Mouse (Mus musculus): ENCODE measurements around the gene Prnp.

Gene Prnp

DNA sequence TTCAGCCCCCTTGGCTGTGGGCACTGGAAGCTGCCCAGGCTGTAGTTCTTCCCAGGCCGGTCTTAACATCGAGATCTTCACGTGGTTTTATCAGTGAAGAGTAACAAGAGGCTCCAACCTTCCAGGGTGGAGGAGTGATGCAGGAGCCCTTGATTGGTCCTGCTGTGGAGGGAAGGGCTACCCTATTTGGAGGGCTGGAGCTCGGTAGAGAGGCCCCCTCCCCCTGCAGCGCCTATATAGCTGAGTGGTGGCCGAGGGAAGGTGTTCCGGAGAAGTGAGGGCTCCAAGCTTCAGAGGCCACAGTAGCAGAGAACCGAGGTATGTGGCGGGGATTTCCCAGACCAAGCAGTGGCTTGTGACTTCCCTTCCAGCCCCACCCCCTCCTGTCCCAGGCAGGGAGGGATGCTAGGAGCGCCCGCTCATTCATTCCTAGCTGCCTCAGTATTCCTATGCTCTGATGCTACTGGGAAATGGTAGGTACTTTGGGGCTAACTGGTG, 40.9 kb downstream of the Prnp start, which contains the start of gene Prnd:
Prnd (plus strand) TSS at position 264 of the 498 bp plus-strand sequence.
- DNase-seq: peak; percentile 25

DNA sequence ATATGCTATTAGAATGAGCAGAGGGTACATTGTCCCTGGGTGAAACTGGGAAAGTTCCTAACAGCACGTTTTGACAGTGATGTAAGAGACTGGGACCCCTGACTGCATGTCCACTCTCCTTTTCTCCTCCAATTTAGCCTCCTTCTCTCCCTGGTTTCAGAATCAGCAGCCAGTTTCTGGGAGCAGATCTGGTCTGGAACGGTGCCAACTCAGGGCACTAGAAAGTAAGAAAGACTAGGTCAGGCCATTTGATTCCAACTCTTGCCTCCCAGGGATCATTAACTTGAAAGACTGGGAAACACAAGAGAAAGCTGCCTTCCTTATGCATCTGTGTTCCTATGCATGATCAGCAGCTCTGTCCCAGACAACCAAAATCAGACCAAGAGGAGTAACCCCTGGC, 42.7 kb downstream of the Prnp start:
- no peak for DNase-seq

DNA sequence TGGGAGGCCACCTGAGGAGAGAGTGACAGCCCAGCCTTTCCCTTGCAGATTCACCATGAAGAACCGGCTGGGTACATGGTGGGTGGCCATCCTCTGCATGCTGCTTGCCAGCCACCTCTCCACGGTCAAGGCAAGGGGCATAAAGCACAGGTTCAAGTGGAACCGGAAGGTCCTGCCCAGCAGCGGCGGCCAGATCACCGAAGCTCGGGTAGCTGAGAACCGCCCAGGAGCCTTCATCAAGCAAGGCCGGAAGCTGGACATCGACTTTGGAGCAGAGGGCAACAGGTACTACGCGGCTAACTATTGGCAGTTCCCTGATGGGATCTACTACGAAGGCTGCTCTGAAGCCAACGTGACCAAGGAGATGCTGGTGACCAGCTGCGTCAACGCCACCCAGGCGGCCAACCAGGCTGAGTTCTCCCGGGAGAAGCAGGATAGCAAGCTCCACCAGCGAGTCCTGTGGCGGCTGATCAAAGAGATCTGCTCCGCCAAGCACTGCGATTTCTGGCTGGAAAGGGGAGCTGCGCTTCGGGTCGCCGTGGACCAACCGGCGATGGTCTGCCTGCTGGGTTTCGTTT, 43.3 kb downstream of the Prnp start:
- DNase-seq: no peak

DNA sequence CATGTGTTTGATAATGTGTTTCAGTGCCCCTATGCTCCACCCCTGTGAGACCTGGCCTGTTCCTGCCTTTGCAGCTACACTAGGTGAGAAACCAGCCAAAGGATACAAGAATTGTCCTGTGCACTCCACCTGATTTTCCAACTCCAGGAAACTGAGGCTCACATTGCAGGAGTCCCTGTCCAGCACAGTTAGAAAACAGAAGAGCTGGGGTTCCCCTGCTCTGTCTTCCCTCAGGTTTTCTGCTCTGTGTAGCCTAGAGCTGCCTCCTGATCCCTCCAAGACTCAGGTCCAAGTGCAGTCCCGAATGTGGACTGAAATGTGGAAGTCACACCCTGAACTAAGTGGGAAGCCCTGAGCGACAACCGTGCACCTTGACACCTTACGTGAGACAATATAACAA, 44.0 kb downstream of the Prnp start:
- no peak for DNase-seq

DNA sequence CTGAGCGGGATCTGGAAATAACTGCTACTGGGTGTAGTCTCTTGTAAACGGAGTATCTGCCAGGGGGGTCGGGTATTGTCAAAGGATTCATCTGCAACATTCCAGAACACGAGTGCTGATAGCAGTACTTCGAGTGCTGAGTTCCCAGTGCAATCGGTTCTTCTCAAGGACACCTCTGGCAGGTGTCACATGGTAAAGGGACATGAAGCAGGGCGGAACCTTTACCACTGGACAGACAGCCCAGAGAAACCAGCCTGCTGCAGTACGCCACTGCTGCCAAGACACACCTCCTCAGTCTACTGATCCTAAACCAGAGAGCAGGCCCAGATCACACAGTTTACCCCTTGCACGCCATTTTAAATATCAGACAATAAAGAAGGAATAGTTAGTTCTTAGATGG, 45.1 kb downstream of the Prnp start:
- DNase-seq: no peak

DNA sequence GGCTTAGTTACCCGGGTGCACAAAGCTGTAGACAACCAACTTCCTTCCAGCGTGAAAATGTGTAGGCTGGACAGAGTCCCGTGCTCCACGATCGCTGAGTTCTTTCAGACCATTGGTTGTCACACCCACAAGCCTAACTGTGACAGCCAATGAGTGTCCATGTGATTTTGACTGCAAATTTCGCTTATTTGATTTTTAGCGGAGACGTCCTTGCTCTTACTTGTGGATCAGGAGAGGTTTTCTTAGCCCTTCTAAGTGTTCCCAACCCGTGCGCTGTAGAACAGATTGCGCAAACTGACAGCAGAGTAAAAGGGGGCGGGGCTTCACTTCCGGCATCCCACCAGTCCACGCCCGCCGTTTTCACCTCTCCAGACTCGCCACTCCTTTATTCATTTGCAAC, 45.5 kb downstream of the Prnp start:
- DNase-seq: peak; percentile 62

DNA sequence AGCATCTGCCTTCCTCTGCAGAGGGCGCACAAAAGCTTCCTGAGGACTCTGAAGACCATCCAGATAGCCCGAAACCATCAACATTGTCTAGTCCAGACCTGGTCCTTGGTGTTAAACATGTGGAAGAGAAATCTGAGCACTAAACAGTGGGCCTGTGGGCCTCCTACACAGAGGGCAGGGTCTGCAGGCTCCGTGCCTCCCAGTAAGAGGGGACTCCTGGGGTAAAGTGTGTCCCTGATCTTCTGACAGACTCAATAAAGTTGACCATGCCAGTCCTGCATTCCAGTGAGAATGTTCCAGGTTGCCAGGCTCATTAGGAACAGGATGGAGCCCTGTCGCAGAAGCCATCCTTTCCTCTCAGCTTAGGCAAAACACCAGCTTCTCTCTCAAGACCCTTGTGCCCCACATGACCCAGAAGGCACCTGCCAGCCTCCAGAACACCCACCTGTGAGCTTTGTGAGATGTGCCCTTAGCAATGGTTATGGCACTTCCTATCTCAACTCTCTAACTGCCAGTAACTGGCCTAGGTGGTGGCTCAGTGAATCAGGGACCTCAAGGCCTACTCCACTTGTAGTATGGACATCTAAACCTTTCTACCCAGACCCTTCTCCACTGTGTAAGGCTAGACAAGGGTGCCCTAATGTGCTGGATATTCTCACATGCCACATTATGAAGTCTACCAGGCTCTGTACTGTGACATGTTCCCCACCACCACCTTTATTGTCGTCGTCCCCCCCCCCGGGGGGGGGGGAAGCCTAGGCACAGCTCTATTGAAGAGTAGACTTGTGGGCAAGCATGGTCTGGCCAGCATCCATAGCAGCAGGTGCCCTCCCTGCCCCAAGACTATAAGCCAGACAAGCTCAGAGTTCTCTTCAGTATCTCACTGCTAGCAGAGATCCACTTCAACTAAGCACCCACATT, 46.9 kb downstream of the Prnp start:
- DNase-seq: no peak

DNA sequence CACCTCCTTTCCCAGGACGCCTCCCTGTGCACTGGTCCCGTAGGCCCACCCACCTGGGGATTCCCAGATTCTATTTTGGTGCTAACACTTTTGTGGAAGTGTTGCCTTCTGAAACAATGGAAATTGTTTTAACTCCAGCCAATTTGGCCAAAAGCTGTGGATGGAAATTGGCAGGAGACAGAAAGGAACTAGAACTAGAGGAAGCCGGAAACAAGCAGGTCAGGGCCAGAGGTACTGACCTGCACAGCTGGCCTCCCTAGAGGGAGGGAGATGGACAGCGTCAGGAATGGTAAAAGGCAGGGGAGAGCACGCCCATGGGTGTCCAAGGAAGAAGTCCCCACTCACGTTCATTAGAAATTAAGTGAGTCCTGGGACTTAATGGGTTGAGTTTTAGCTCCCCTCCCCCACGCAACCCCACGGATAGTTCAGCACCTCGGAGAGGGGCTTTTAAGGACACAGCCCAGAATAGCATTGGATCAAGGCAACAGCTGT, 48.0 kb downstream of the Prnp start:
- DNase-seq: no peak

DNA sequence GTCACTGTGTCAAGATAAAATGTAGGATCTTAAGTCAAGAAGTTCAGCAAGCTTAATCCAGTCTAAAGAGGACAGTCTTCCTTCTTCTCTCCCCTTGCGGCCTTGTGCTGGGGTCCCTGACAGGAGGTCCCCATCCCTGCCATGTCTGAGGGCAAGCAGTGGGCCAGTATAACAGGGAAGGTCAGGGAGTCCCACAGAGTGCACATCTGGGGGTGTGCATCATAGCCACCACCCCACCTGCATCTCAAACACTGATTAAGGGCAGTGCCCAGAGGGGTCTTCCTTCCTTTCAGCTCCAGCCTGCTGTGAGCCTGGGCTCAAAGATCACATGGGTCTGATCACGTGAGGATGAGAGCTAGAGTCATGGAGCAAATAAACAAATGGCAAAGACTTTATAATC, 51.9 kb downstream of the Prnp start:
- DNase-seq: no peak

DNA sequence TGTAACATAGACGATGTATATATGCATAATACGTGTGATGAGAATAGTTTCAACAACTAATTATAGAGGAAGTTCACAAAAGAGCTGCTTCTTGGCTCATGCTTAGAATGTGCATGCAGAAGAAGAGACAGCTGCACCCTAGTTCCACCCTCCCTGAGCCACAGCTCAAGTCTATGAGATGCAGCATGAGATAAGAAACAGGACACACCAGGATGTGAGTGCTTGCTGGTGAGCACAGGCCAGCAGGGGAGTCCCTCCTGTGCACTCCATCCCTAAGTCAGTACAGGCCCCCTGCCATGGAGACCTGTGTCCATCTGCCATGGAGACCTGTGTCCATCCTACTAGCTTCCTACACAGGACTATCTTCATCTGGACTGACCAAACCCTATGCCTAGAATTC, 60.9 kb downstream of the Prnp start:
- DNase-seq: no peak

DNA sequence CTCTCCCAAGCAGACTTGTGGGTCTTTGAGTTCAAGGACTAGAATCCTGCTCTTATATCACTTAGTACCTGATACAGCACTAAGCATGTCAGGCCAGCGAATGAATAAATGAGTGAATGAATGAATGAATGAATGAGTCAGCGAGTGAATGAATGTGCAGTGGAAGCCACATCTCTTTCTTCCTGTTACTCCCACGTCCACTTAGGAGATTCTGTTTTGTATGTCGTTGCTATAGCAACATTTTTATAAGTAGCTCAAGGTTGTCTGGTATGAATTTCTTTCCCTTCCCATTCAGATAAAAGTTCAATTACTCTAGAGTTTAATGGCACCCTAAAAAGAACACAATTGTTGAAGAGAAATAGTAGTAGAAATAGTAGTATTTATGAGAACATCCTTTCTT, 61.4 kb downstream of the Prnp start:
- DNase-seq: no peak

DNA sequence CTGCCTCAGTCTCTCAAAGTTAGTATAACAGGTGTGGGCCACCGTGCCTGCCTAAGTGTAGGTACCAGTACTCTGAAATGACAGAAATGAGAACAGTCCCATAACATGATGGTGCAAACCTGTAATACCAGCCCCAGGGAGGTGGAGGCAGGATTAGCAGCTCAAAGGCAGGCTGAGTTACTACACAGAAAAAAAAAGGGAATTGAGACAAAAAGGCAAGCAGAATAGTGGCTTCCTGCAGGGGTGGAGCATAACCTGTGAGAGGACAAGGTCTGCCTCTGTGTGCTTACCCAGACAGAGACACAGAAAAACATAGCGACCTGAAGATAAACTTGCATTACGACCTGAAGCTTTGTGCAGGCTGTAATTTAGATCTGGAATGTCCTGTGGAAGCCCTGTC, 66.9 kb downstream of the Prnp start:
- peak; percentile 1 for DNase-seq

DNA sequence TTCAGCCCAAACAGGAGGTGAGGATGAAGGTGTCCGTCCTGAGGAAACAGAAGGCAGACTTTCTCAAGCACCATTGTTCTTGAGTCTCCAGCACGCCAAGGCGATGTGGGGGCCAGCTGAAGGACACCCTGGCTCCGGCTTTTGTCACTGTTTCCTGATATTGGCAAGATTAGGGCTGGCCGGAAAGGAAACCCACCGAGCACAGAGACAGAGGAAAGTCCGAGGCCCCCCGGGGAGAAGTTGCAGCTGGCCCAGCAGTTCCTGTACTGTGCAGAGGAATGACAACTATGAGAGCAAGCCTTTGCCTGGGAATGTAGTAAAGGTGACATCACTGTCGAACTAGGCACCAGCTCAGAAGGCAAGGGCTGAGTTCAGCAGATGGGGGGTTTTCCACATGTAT, 71.1 kb downstream of the Prnp start:
- DNase-seq: peak; percentile 1

DNA sequence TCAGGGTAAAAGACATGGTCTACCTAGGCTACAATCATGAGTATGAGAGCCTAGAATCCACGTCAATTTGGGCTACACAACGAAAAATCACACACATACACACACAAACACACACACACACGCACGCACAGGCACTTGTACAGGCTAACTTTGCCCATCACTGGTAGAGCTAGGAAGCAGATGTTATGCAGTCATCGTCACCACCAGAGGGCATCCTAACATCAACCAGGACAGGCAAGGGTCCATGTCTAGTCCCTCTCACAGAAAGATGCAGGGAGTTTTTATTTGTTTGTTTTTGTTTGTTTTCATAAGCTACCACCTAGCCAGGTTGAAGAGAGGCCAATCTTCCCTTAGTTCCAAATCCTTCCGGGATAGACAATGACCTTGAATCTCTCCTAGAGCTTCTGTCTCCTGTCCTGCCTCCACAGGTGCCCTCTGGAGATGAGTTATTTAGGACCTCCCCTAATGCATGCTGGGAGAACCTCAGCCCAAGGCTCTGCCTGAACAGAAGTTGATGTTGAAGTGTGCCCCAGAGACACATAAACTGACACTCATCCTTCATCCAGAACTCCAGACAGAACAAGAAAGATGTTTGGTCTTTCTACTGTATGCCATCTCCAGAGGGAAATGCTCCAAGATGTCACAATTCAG, 72.9 kb downstream of the Prnp start:
- peak; percentile 74 for DNase-seq

DNA sequence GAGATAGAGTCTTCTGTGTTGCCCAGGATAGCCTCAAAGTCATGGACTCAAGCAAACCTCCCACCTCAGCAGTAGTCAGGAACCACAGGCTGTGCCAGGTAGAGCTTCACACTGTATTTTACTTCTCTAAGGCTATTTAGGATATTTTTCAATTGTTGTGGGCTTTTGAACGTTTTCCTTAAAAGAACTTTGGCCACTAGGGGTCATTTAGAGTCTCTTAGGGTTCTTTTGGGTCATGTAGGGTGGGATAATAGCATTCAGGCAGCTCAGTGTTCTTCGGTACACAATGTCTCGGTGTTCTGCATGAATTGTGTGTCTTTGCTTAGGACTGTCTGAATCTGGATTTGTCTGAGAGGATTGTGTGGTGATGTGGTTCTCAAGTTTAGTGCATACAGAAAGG, 78.2 kb downstream of the Prnp start:
- peak; percentile 1 for DNase-seq
